Mouse (Mus musculus) brain, adult 2 months (tissue): ENCODE measurements at regions not wholly inside any gene's neighbourhood (a gene's known extent, or its start where the extent isn't known, plus 50 kb on each side); places are given as distances from the start of the nearest gene placed in this dataset.

ENCODE experiments used
- DNase-seq: peaks from one replicate; pipeline ENCODE4 v3.0.0; 2011; ENCODE audit warnings: low read depth, low spot score

DNA sequence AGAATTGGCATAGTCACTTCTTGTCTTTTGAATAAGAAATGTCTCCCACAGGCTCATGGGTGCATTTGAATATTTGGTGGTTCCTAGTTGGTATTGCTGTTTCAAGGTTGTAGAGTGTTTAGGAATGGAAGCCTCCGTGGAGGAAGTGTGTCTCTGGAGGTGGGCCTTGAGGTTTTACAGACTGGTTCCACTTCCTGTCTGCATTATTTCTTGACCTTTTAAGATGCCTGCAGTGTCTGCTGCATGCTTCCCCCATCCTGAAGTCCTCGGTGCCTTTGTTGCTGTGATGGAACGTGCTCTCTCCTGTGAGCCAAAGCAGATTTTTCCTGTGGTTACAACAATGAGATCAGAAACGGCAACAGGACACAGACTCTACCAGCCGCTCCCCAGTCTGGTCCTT, 299.4 kb upstream of the Gadl1 start:
- no peak for DNase-seq

DNA sequence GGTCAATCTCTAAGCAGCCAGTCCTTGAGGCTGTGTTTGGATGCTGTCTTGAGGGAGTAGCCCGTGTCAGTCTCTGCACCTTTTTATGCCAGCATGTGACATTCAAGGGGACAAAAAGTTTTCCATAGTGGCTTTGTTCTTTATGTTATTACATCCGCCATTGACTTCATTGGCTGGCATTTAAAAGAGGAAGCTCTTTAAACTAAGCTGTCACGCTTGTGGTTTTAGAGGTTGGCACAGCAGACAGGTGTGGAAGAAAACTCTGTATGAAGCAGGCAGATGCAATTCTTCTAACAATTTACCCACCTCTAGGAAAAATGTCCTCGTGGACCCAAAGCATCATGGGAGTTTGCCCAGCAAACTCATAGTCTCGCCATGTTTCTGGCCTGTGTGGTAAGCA, 297.5 kb upstream of the Gadl1 start:
- no peak for DNase-seq

GRCm38 (mm10) chr9:115612908-115613307, 296.3 kb upstream of the Gadl1 start:
- no peak for DNase-seq

GRCm38 (mm10) chr9:115614007-115614406, 295.2 kb upstream of the Gadl1 start:
- DNase-seq, result no peak

DNA sequence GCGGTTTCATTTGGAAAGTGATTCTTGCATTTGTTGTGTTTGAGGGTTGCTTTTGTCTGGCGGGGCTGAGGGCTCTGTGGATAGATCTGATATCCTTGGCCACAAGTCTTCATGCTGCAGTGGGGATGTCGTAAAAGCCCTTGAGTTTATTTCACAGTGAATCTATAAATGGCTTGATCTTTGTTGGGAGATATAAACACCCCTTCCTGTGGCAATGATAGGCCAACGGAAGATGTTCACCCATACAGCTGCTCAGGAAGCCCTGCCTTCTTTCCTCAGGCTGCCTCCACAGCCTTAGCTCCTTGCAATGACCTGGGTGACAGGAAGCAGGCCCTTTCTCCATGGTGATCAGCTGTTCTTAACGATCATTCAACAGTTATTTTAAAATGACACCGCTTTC, 291.3 kb upstream of the Gadl1 start:
- DNase-seq, result no peak

DNA sequence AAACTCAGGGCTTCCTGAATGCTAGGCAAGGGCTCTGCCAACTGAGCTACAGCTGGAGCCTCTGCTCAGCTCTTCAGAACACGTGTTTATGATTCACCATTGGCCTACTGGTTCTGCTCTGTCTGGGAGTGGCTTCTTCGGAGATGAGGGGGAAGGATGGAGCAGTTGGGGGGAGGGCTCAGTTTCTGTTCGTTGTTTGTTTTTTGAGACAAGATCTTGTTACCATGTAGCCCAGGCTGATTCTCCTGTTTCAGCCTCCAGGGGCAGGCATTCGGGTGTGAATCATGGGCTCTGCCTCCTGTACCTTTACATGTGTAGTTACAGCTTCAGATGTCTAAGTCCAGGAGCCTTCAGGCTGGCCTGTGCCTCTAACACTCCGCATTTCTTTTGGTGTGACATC, 285.3 kb upstream of the Gadl1 start:
- DNase-seq, result no peak

- no peak for DNase-seq
These were observed 284.3 kb upstream of the Gadl1 start for GRCm38 (mm10) chr9:115624721-115625496.

- no peak for DNase-seq
These were observed 281.7 kb upstream of the Gadl1 start for GRCm38 (mm10) chr9:115627551-115627950.

DNA sequence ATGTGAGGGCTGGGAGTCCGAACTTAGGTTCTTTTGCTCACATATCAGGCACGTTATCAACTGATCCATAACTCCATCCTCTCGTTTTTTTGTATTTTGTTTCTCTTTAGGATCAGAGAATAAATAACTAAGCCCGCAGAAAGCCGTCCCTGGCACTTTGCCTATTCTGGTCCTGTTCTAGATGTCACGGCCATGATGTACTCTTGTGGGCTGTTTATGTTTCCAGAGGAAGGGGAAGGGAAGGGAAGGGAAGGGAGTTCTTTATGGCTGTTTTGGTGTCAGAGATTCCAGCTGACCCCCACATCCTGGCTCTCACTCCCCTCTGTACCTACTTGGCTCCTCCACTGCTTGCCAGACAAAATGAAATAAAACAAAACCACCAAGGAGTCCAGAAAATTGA, 272.1 kb upstream of the Gadl1 start:
- no peak for DNase-seq

DNA sequence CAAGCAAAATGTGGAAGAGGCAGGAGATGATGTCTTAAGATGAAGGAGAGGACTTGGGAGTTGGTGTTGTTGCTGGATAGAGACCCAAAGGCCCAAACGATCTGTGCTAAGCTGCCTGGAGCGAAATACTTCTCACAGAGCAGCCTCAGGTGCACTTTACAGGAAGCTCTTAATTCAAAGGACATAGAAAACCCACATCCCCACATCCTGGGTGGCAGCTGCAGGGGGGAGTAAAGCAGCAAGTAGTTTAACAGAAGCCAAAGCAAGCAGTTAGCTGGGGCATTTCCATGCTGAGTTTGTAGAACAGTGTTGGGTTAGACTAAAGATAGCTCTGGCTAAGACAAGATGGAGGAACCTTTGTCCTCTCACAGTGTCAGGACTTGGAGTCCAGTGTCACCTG, 268.5 kb upstream of the Gadl1 start:
- DNase-seq, result no peak

- DNase-seq, result no peak
These were observed 267.2 kb upstream of the Gadl1 start for GRCm38 (mm10) chr9:115642032-115642431.

GRCm38 (mm10) chr9:115644953-115645352, 264.3 kb upstream of the Gadl1 start:
- DNase-seq, result no peak

- DNase-seq, result no peak
These were observed 263.0 kb upstream of the Gadl1 start for GRCm38 (mm10) chr9:115646226-115646625.

- peak; percentile 62 for DNase-seq
These were observed 257.5 kb upstream of the Gadl1 start for GRCm38 (mm10) chr9:115651708-115652107.

DNA sequence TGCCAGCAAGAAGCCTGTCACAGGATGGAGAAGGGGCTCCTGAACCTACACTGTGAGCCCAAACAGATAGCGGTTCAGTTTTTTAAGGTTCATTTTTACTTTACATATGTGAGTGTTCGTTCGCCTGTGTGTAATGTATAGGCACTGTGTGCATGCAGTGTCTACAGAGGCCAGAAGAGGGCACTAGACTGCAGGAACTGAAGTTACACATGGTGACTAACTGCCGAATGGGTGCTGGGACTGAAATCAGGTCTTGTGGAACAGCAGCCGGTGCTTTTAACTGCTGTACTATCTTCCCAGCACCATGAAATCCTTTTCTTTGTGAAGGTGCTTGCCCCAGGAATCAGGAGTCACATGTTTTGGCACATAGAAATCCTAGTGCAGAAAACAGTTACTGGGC, 256.1 kb upstream of the Gadl1 start:
- no peak for DNase-seq

DNA sequence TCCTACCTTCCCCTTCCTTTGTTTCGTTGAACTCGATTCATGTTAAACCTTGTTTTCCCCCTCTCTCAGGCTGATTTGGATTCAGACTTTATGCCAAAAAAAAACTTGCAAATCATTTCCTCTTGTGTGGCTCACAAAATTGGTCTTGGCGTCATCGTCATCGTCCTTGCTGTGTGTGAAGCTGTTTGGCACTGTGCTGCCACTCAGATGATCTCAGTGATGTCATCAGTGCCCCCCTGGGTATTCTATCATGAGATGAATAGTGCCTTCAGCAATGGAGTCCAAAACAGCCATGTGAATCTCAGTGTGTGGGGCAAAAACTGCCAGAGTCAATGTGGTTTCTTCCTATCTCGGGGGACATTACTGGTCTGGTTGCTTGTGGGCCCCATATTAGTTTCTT, 254.3 kb upstream of the Gadl1 start:
- peak; percentile 24 for DNase-seq

DNA sequence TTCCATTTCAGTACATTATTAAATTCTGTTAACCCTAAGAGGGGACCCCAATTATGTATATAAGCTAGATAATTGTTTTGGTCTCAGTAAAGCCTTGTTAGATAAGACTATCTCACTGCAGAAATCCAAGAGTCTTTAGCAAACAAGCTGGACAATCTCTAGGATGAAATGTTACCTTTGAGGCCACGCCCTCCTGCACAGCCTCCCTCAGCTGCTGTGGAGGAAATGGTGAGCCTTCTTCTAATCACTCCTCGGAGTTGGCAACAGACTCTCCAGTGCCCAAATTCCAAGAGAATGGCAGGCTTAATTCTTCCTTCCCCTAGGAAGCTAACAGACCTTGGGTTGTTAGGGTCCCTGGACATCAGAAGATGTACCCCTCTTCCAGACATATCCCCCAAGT, 252.7 kb upstream of the Gadl1 start:
- no peak for DNase-seq

- no peak for DNase-seq
These were observed 252.1 kb upstream of the Gadl1 start for GRCm38 (mm10) chr9:115656994-115657713.

GRCm38 (mm10) chr9:115658477-115658876, 250.8 kb upstream of the Gadl1 start:
- DNase-seq, result peak; percentile 46

DNA sequence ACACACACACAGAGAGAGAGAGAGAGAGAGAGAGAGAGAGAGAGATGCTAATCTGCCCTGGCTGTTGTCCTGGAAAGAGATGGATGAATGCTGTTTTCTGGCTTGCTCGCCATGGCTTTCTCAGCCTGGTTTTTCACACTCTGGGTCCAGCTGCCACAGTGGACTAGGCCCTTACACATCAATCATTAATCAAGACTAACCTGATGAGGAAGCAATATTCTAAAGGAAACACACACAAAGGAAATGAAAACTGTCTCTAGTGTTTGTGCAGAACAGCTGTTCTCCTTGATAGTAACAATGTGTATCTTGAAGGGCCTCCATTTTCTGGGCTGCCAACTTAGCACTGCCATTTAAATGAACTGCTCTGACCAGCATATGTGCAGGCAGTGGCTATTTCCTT, 248.9 kb upstream of the Gadl1 start:
- no peak for DNase-seq

- DNase-seq, result no peak
These were observed 247.3 kb upstream of the Gadl1 start for GRCm38 (mm10) chr9:115661834-115662425.

DNA sequence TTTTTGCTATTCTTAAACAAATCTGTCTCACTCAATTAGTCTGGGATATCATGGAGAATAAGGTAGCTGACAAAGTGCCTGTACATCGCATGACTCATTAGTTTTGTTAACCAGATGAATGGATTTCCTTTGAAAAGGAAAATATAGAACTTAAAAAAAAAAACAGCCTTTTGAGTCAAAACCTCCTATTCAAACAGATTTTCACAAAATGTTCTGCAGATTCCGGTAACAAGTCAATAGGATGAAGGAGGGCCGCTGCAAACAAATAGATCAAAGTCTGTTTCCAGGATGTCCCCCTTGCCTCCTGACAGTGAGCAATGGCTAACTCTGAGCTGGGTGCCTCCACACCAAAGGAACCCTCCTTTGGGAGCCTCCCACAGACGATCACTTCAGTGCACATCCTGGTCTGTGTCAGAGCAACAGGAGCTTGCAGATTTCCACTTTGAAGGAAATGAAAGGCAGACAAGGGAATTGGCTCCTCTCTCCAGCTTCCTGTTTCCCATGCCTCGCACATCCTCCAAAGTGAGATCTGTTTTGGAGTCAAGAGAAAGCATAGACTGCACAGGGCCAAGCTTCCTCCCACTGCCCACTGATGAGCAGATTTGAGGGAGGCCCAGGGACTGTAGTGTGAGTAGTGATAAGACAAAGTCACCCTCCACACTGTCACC, 243.8 kb upstream of the Gadl1 start:
- peak; percentile 27 for DNase-seq
